Mouse (Mus musculus) hindbrain, embryonic 13.5 days (tissue): Measurements from ENCODE around the gene Gm45521. TPM values are rescaled to one million over a fixed set of nuclear protein-coding genes. Genes with fewer than 3 reads are reported as not detected.

Experiments
- ATAC-seq: fragments of 200-750 bp; cut with Nextera tagmentation; 2 replicates; pipeline ENCODE4 v1.8.0; 2017; ENCODE audit warnings: moderate TSS enrichment; ENCODE audit not compliant: low FRiP score
- H3K27ac ChIP-seq: fragments of 300-500 bp; sonication (generic); 2 replicates; pipeline ENCODE4 v1.5.1; 2015; ENCODE audit warnings: inconsistent platforms, mild to moderate bottlenecking, moderate library complexity
- H3K27me3 ChIP-seq: fragments of 300-500 bp; sonication (generic); 2 replicates; pipeline ENCODE4 v1.6.1; 2015; ENCODE audit warnings: mild to moderate bottlenecking, inconsistent platforms
- H3K36me3 ChIP-seq: fragments of 300-500 bp; sonication (generic); 2 replicates; pipeline ENCODE4 v1.6.1; 2015; ENCODE audit warnings: mild to moderate bottlenecking, inconsistent platforms
- H3K4me1 ChIP-seq: fragments of 300-500 bp; sonication (generic); replicated peaks from 2 replicates; pipeline ENCODE4 v1.6.1; 2015; ENCODE audit warnings: inconsistent platforms
- H3K4me2 ChIP-seq: fragments of 300-500 bp; sonication (generic); 2 replicates; pipeline ENCODE4 v1.6.1; 2015; ENCODE audit warnings: inconsistent platforms, mild to moderate bottlenecking, moderate library complexity
- H3K4me3 ChIP-seq: fragments of 300-500 bp; sonication (generic); 2 replicates; pipeline ENCODE4 v1.5.1; 2015; ENCODE audit warnings: mild to moderate bottlenecking, inconsistent platforms
- H3K9ac ChIP-seq: fragments of 300-500 bp; sonication (generic); 2 replicates; pipeline ENCODE4 v1.6.1; 2015; ENCODE audit warnings: mild to moderate bottlenecking, inconsistent platforms
- H3K9me3 ChIP-seq: fragments of 300-500 bp; sonication (generic); 2 replicates; pipeline ENCODE4 v1.6.1; 2016; ENCODE audit warnings: inconsistent platforms
- WGBS: fragments of 180-500 bp; shearing (Covaris S2); methylation state at CpG from one replicate; pipeline ENCODE4 v1.1.7; 2015; 5-methylcytosine and 5-hydroxymethylcytosine counted together
- polyA plus RNA-seq: library from polyadenylated mRNA; unstranded; fragments of >200 nt; fragmentation: Nextera tagmentation; extraction: Ambion mirVana; gene quantifications from 2 replicates; pipeline ENCODE4 v1.2.1, GENCODE M21; 2015

The Gm45521 gene
- 0.26 and 1.0 TPM in 2 replicates for polyA plus RNA-seq

DNA sequence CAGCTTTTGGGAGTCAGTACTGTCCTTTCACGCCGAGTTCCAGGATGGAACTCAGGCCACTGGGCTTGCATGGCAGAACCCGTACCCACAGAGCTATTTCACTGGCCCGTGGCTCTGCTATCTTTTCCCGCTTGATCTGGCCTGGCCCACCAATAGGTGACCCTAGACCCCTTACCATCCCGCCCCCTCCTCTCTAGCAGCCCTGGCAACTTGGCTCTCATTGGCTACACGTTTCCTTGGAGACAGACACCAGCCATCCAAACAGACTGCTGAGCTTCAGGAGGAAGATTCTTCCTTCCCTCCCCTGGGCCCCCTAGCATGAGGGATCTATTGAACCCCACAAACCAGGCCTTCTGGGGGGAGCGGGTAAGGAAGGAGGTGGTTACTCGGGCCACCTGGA is at the start of gene Gm45521:
Gene Gm45521, plus strand, starts transcription at position 240 of the 400 bp plus-strand sequence.
- WGBS, result 40% methylated on average over 9 of the region's 9 CpGs
- Histone ChIP-seq H3K9me3 (no peaks in the 10 kb centered on the region), H3K27ac (no peak within 1 kb of the TSS), H3K4me3 (no peak within 1 kb of the TSS), H3K4me2 (no peak within 1 kb of the TSS), H3K9ac (no peak within 1 kb of the TSS), H3K27me3 (no peaks in the 10 kb centered on the region), H3K36me3 (no peaks in the 10 kb centered on the region), H3K4me1 (peaks cover 11% of the 10 kb centered on the region)
- ATAC-seq, result no peak; the same call in 1 of the 2 replicates

- no peak overlapping the region for H3K4me3 ChIP-seq
- no peak overlapping the region for H3K9ac ChIP-seq
- no peaks in the 10 kb centered on the region for H3K27me3 ChIP-seq
- WGBS, result 79% methylated on average over 10 of the region's 10 CpGs
- H3K4me2 ChIP-seq, result no peak overlapping the region
- H3K36me3 ChIP-seq, result peaks cover 72% of the 10 kb centered on the region
- ATAC-seq, result no peak
- H3K27ac ChIP-seq, result no peak overlapping the region
- H3K4me1 ChIP-seq, result no peaks in the 10 kb centered on the region
- no peaks in the 10 kb centered on the region for H3K9me3 ChIP-seq
These were observed 47.6 kb upstream of the Gm45521 start for GRCm38 (mm10) chr14:7909472-7909871.

- Histone ChIP-seq H3K4me1 (no peaks in the 10 kb centered on the region), H3K36me3 (peaks cover 80% of the 10 kb centered on the region), H3K27me3 (no peaks in the 10 kb centered on the region), H3K4me2 (no peak overlapping the region), H3K4me3 (no peak overlapping the region), H3K9ac (no peak overlapping the region), H3K9me3 (no peaks in the 10 kb centered on the region), H3K27ac (no peak overlapping the region)
- WGBS, result 66% methylated on average over 7 of the region's 7 CpGs
- no peak; the same call in 1 of the 2 replicates for ATAC-seq
These were observed 43.2 kb upstream of the Gm45521 start for GRCm38 (mm10) chr14:7913842-7914241.

GRCm38 (mm10) chr14:7914461-7914860 is 42.6 kb upstream of the Gm45521 start:
- Histone ChIP-seq H3K27me3 (no peaks in the 10 kb centered on the region), H3K27ac (no peak overlapping the region), H3K4me1 (no peaks in the 10 kb centered on the region), H3K9ac (no peak overlapping the region), H3K36me3 (peaks cover 82% of the 10 kb centered on the region), H3K4me3 (no peak overlapping the region), H3K9me3 (no peaks in the 10 kb centered on the region), H3K4me2 (no peak overlapping the region)
- no peak for ATAC-seq
- 90% methylated on average over 4 of the region's 4 CpGs for WGBS

- ATAC-seq, result no peak
- Histone ChIP-seq H3K9ac (no peak overlapping the region), H3K4me1 (no peaks in the 10 kb centered on the region), H3K36me3 (peaks cover 91% of the 10 kb centered on the region), H3K4me2 (no peak overlapping the region), H3K27ac (no peak overlapping the region), H3K9me3 (no peaks in the 10 kb centered on the region), H3K27me3 (no peaks in the 10 kb centered on the region), H3K4me3 (no peak overlapping the region)
- 83% methylated on average over 6 of the region's 6 CpGs for WGBS
These were observed 38.7 kb upstream of the Gm45521 start for GRCm38 (mm10) chr14:7918150-7918991.

GRCm38 (mm10) chr14:7919309-7919708 is 37.8 kb upstream of the Gm45521 start:
- Histone ChIP-seq H3K9ac (no peak overlapping the region), H3K4me2 (no peak overlapping the region), H3K4me1 (no peaks in the 10 kb centered on the region), H3K9me3 (no peaks in the 10 kb centered on the region), H3K36me3 (peaks cover 94% of the 10 kb centered on the region), H3K4me3 (no peak overlapping the region), H3K27ac (no peak overlapping the region), H3K27me3 (no peaks in the 10 kb centered on the region)
- 93% methylated on average over 5 of the region's 5 CpGs for WGBS
- ATAC-seq, result no peak

DNA sequence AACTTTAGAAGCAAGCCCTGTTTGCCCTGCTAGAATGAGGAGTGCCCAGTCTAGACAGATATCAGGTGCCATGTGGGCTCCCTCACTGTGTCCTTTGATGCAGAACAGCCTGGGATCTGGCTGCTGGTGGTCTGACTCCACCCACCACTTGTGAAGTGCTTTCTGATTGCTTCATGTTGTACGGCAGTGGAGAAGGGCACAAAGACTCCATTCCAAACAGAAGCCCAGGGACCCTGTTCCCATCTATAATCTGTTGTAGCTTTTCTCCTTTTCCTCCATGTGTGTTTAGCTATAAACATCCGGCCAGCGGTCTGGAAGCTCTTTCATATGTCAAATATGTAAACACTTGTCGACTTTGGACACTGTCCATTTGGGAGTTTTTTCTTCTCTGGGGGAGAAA is 37.2 kb upstream of the Gm45521 start:
- ATAC-seq, result no peak
- H3K4me2 ChIP-seq, result no peak overlapping the region
- H3K9me3 ChIP-seq, result no peaks in the 10 kb centered on the region
- WGBS, result 84% methylated on average over 4 of the region's 4 CpGs
- H3K9ac ChIP-seq, result no peak overlapping the region
- H3K27ac ChIP-seq, result no peak overlapping the region
- no peaks in the 10 kb centered on the region for H3K27me3 ChIP-seq
- peaks cover 94% of the 10 kb centered on the region for H3K36me3 ChIP-seq
- no peaks in the 10 kb centered on the region for H3K4me1 ChIP-seq
- H3K4me3 ChIP-seq, result no peak overlapping the region

- Histone ChIP-seq H3K9ac (no peak overlapping the region), H3K27ac (no peak overlapping the region), H3K9me3 (no peaks in the 10 kb centered on the region), H3K36me3 (peaks cover 92% of the 10 kb centered on the region), H3K4me2 (no peak overlapping the region), H3K4me1 (no peaks in the 10 kb centered on the region), H3K27me3 (no peaks in the 10 kb centered on the region), H3K4me3 (no peak overlapping the region)
- 89% methylated on average over 5 of the region's 5 CpGs for WGBS
- no peak for ATAC-seq
These were observed 35.6 kb upstream of the Gm45521 start for GRCm38 (mm10) chr14:7921459-7921858.

GRCm38 (mm10) chr14:7923635-7924034 is 33.5 kb upstream of the Gm45521 start:
- peaks cover 84% of the 10 kb centered on the region for H3K36me3 ChIP-seq
- H3K27ac ChIP-seq, result no peak overlapping the region
- no peaks in the 10 kb centered on the region for H3K4me1 ChIP-seq
- no peak overlapping the region for H3K4me3 ChIP-seq
- H3K27me3 ChIP-seq, result no peaks in the 10 kb centered on the region
- H3K9ac ChIP-seq, result no peak overlapping the region
- no peak overlapping the region for H3K4me2 ChIP-seq
- H3K9me3 ChIP-seq, result no peaks in the 10 kb centered on the region
- no peak for ATAC-seq

DNA sequence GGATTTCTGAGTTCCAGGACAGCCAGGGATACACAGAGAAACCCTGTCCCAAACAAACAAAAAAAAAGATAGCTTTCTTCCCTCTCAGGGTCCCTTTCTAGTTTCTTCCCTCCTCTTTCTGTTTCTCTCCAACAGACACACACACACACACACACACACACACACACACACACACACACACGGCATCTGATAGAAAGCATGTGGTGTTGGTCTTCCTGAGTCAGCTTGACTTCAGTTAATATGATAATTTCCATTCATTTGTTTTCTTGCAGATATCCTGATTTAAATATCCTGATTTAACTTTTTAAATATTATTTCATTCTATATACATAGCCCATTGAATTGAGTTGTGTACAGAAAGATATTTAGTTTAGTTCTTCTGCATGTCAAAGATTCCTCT is 28.7 kb upstream of the Gm45521 start:
- no peak overlapping the region for H3K4me3 ChIP-seq
- WGBS, result 75% methylated on average over 1 of the region's 1 CpGs
- H3K4me2 ChIP-seq, result no peak overlapping the region
- H3K27ac ChIP-seq, result no peak overlapping the region
- no peak for ATAC-seq
- H3K4me1 ChIP-seq, result no peaks in the 10 kb centered on the region
- peaks cover 88% of the 10 kb centered on the region for H3K36me3 ChIP-seq
- no peaks in the 10 kb centered on the region for H3K9me3 ChIP-seq
- H3K27me3 ChIP-seq, result no peaks in the 10 kb centered on the region
- H3K9ac ChIP-seq, result no peak overlapping the region

GRCm38 (mm10) chr14:7929029-7929428 is 28.1 kb upstream of the Gm45521 start:
- Histone ChIP-seq H3K27ac (no peak overlapping the region), H3K9ac (no peak overlapping the region), H3K27me3 (no peaks in the 10 kb centered on the region), H3K36me3 (peaks cover 88% of the 10 kb centered on the region), H3K9me3 (no peaks in the 10 kb centered on the region), H3K4me3 (no peak overlapping the region), H3K4me2 (no peak overlapping the region), H3K4me1 (no peaks in the 10 kb centered on the region)
- WGBS, result 89% methylated on average over 7 of the region's 7 CpGs
- no peak for ATAC-seq

DNA sequence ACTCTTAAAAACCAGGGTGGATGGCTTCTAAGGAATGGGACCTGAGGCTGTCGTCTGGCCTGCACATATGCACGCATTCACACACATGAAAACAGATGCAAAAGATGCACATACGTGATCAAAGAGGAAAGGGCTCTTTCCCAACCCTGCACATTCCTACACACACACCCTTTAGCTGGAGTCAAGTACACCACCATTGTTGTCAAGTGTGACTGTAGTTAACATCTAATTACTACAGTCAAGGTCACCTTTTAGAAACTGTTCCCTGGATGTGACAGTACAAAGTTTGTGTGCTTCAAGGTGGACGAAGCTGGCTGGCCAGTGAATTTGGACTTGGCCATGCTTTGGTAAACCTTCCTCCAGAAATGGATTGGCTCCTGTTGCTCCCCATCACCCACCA is 24.9 kb upstream of the Gm45521 start:
- Histone ChIP-seq H3K4me3 (no peak overlapping the region), H3K27ac (no peak overlapping the region), H3K9me3 (no peaks in the 10 kb centered on the region), H3K4me1 (peaks cover 4% of the 10 kb centered on the region; the same call in 1 of the 2 replicates), H3K9ac (no peak overlapping the region), H3K27me3 (no peaks in the 10 kb centered on the region), H3K36me3 (peaks cover 84% of the 10 kb centered on the region), H3K4me2 (no peak overlapping the region)
- 91% methylated on average over 4 of the region's 4 CpGs for WGBS
- no peak for ATAC-seq

DNA sequence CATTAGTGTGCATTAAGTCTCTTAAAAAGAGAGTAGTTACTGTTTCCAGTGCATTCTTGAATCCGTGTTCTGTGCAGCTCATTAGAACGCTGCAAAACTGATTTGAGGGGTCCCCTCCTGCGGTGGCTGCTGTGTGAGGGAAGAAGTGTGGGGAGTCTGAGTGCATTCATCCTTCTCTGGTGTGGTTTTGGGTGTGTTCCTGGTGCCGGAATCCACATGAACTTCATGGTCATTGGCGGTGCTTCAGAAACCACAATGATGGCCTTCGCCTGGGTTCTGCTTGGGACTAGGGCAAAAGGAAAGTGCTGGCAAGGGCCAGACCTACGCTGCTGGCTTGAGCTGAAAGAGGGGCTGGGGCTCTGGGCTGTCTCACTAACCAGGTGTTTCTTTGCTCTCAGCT is 22.9 kb upstream of the Gm45521 start:
- H3K9me3 ChIP-seq, result no peaks in the 10 kb centered on the region
- H3K4me2 ChIP-seq, result no peak overlapping the region
- peaks cover 76% of the 10 kb centered on the region for H3K36me3 ChIP-seq
- no peak overlapping the region for H3K27ac ChIP-seq
- H3K4me3 ChIP-seq, result no peak overlapping the region
- WGBS, result 94% methylated on average over 7 of the region's 7 CpGs
- no peak overlapping the region for H3K9ac ChIP-seq
- no peak for ATAC-seq
- no peaks in the 10 kb centered on the region for H3K27me3 ChIP-seq
- H3K4me1 ChIP-seq, result peaks cover 8% of the 10 kb centered on the region; the same call in 1 of the 2 replicates
